Mouse (Mus musculus) G1E (cell line): ENCODE results near the gene Slc40a1. TPM values are rescaled to one million over a fixed set of nuclear protein-coding genes. Genes with fewer than 3 reads are reported as not detected.

Source experiments
- ATAC-seq: 2 replicates; pipeline ENCODE4 v1.8.0; 2016; ENCODE audit warnings: mild to moderate bottlenecking; ENCODE audit not compliant: insufficient number of reproducible peaks, poor library complexity, low FRiP score, severe bottlenecking; ENCODE audit errors: extremely low read depth
- DNase-seq: peaks from one replicate; pipeline ENCODE4 v3.0.0; 2012; ENCODE audit warnings: low spot score
- H3K27me3 ChIP-seq: 2 replicates; pipeline ENCODE4 v1.6.1; 2012; ENCODE audit warnings: mild to moderate bottlenecking, low read length, inconsistent platforms; ENCODE audit not compliant: insufficient read depth
- H3K36me3 ChIP-seq: replicated peaks from 2 replicates; pipeline ENCODE3; 2012; ENCODE audit warnings: mild to moderate bottlenecking, inconsistent platforms
- H3K4me1 ChIP-seq: 2 replicates; pipeline ENCODE4 v1.6.1; 2012; ENCODE audit warnings: low read depth, low read length, inconsistent platforms, mixed read lengths; ENCODE audit not compliant: insufficient read depth
- H3K4me3 ChIP-seq: 2 replicates; pipeline ENCODE4 v1.5.1; 2012; ENCODE audit warnings: low read depth, mild to moderate bottlenecking, inconsistent platforms, low read length, moderate library complexity, mixed read lengths
- H3K9me3 ChIP-seq: replicated peaks from 2 replicates; pipeline ENCODE4 v1.6.1; 2012; ENCODE audit warnings: inconsistent platforms
- CTCF ChIP-seq: IDR thresholded peaks from 2 replicates; pipeline ENCODE4 v1.5.1; 2012; ENCODE audit warnings: low read depth, low read length, inconsistent platforms, mixed read lengths
- GATA1 ChIP-seq: IDR thresholded peaks from 2 replicates; pipeline ENCODE4 v1.6.1; 2012; ENCODE audit warnings: borderline replicate concordance, low read length, inconsistent platforms, mixed read lengths
- GATA2 ChIP-seq: IDR thresholded peaks from 2 replicates; pipeline ENCODE4 v1.6.1; 2012; ENCODE audit warnings: low read depth, low read length, inconsistent platforms, borderline replicate concordance
- POLR2AphosphoS5 ChIP-seq: IDR thresholded peaks from 2 replicates; pipeline ENCODE4 v1.6.1; 2012; ENCODE audit warnings: low read depth, low read length, inconsistent platforms; ENCODE audit not compliant: insufficient replicate concordance
- TAL1 ChIP-seq: conservative IDR thresholded peaks from 2 replicates; pipeline ENCODE4 v1.6.1; 2012; ENCODE audit warnings: low read depth, low read length, inconsistent platforms, mixed read lengths
- polyA plus RNA-seq: library from polyadenylated mRNA; stranded (reverse); fragments of >175 nt; gene quantifications from 2 replicates; pipeline ENCODE4 v1.2.3, GENCODE M21; 2012
- total RNA-seq, 2 experiments: library from RNA; stranded (forward) in 1 of 2; stranded (reverse) in 1 of 2; fragments of 200-1000 nt in 1 of 2; fragments of >200 nt in 1 of 2; fragmentation: Nextera tagmentation in 1 of 2; gene quantifications; 2 replicates each; pipeline ENCODE4 v1.2.3; 2014 to 2017

Gene Slc40a1
- total and polyA plus RNA-seq, 3 experiments = 2.9 to 56.4 (median 43.3) TPM

GRCm38 (mm10) chr1:45917136-45917803 is 9.1 kb downstream of the Slc40a1 start:
- peaks cover 20% of the 10 kb centered on the region; the same call in 1 of the 2 replicates for H3K4me1 ChIP-seq
- H3K4me3 ChIP-seq = no peak overlapping the region
- no peaks in the 10 kb centered on the region for H3K9me3 ChIP-seq
- H3K36me3 ChIP-seq = peaks cover 76% of the 10 kb centered on the region
- DNase-seq (no peak), ATAC-seq (no peak)
- no peaks in the 10 kb centered on the region for H3K27me3 ChIP-seq
- TF ChIP-seq TAL1 = no peak
- no peak for TF ChIP-seq POLR2AphosphoS5
- TF ChIP-seq CTCF = no peak

GRCm38 (mm10) chr1:45916174-45916573 is 10.1 kb downstream of the Slc40a1 start:
- DNase-seq (no peak), ATAC-seq (no peak)
- TF ChIP-seq GATA2 (no peak), CTCF (no peak), TAL1 (no peak), GATA1 (no peak), POLR2AphosphoS5 (no peak)
- Histone ChIP-seq H3K9me3 (no peaks in the 10 kb centered on the region), H3K4me1 (peaks cover 21% of the 10 kb centered on the region; the same call in 1 of the 2 replicates), H3K36me3 (peaks cover 86% of the 10 kb centered on the region), H3K4me3 (no peak overlapping the region), H3K27me3 (no peaks in the 10 kb centered on the region)

- Histone ChIP-seq H3K4me3 (no peak overlapping the region), H3K36me3 (peaks cover 89% of the 10 kb centered on the region), H3K9me3 (no peaks in the 10 kb centered on the region), H3K27me3 (no peaks in the 10 kb centered on the region), H3K4me1 (peaks cover 17% of the 10 kb centered on the region; the same call in 1 of the 2 replicates)
- DNase-seq = no peak
- no peak for ATAC-seq
- TF ChIP-seq CTCF (no peak), POLR2AphosphoS5 (no peak), GATA2 (no peak), TAL1 (no peak), GATA1 (no peak)
Observed at GRCm38 (mm10) chr1:45914236-45914635, 12.1 kb downstream of the Slc40a1 start.

- Histone ChIP-seq H3K4me3 (peak overlapping the region; percentile 54; the same call in 1 of the 2 replicates), H3K36me3 (peaks cover 39% of the 10 kb centered on the region), H3K9me3 (no peaks in the 10 kb centered on the region), H3K4me1 (peaks cover 20% of the 10 kb centered on the region), H3K27me3 (no peaks in the 10 kb centered on the region)
- peak; percentile 83 for ATAC-seq
- peak; percentile 34 for DNase-seq
- no peak for TF ChIP-seq CTCF
- no peak for TF ChIP-seq GATA1
- TF ChIP-seq TAL1 = no peak; the same call in 1 of the 2 replicates
- TF ChIP-seq POLR2AphosphoS5 = no peak
- TF ChIP-seq GATA2 = no peak
Observed at GRCm38 (mm10) chr1:45905107-45905821, 21.1 kb downstream of the Slc40a1 start.

- TF ChIP-seq GATA1 (no peak), GATA2 (no peak), TAL1 (no peak), CTCF (no peak), POLR2AphosphoS5 (no peak)
- ATAC-seq (no peak), DNase-seq (no peak)
- peaks cover 29% of the 10 kb centered on the region for H3K36me3 ChIP-seq
- H3K9me3 ChIP-seq = no peaks in the 10 kb centered on the region
- H3K27me3 ChIP-seq = no peaks in the 10 kb centered on the region
- peaks cover 20% of the 10 kb centered on the region for H3K4me1 ChIP-seq
- no peak overlapping the region for H3K4me3 ChIP-seq
Observed at GRCm38 (mm10) chr1:45904161-45904560, 22.2 kb downstream of the Slc40a1 start.

GRCm38 (mm10) chr1:45898044-45898443 is 28.3 kb downstream of the Slc40a1 start:
- H3K4me3 ChIP-seq = no peak overlapping the region
- TF ChIP-seq TAL1 = no peak
- no peak for TF ChIP-seq CTCF
- TF ChIP-seq GATA2 = no peak
- TF ChIP-seq POLR2AphosphoS5 = no peak
- no peak for TF ChIP-seq GATA1

More at GRCm38 (mm10) chr1:45898044-45898443, 28.3 kb downstream of the Slc40a1 start:
- no peaks in the 10 kb centered on the region for H3K9me3 ChIP-seq
- H3K4me1 ChIP-seq = peaks cover 13% of the 10 kb centered on the region; the same call in 1 of the 2 replicates
- H3K36me3 ChIP-seq = no peaks in the 10 kb centered on the region
- H3K27me3 ChIP-seq = no peaks in the 10 kb centered on the region
- ATAC-seq = no peak
- DNase-seq = no peak
